Mouse (Mus musculus) spleen, postnatal 14 days (tissue): ENCODE measurements around the gene Arhgap19.

Experiments used
- DNase-seq, 2 experiments: peaks; one replicate each; pipeline ENCODE4 v3.0.0; 2021 to 2022; ENCODE audit warnings: low spot score in 2 of 2

Gene Arhgap19

GRCm38 (mm10) chr19:41831718-41832391 lies 30.0 kb upstream of the Arhgap19 start:
- DNase-seq, result no peak

GRCm38 (mm10) chr19:41831101-41831570 lies 29.3 kb upstream of the Arhgap19 start:
- DNase-seq, result no peak

- DNase-seq, result peak; percentile 39 to 52
Measured at GRCm38 (mm10) chr19:41830106-41831031, 28.5 kb upstream of the Arhgap19 start.

- DNase-seq, result peak; percentile 83 to 84
Measured at GRCm38 (mm10) chr19:41829381-41830105, 27.7 kb upstream of the Arhgap19 start, which contains the start of gene Frat1. TSS of gene Frat1 (plus strand) at chr19:41829970.

GRCm38 (mm10) chr19:41828941-41829340 lies 27.1 kb upstream of the Arhgap19 start:
- no peak for DNase-seq

- no peak for DNase-seq
Measured at GRCm38 (mm10) chr19:41826529-41826928, 24.7 kb upstream of the Arhgap19 start.

GRCm38 (mm10) chr19:41824950-41825349 lies 23.1 kb upstream of the Arhgap19 start:
- no peak for DNase-seq

- no peak for DNase-seq
Measured at GRCm38 (mm10) chr19:41822589-41822988, 20.7 kb upstream of the Arhgap19 start.

- no peak for DNase-seq
Measured at GRCm38 (mm10) chr19:41821436-41821835, 19.6 kb upstream of the Arhgap19 start.

GRCm38 (mm10) chr19:41818749-41819148 lies 16.9 kb upstream of the Arhgap19 start:
- no peak for DNase-seq

GRCm38 (mm10) chr19:41817325-41817724 lies 15.5 kb upstream of the Arhgap19 start:
- DNase-seq, result no peak

- no peak for DNase-seq
Measured at GRCm38 (mm10) chr19:41816915-41817314, 15.1 kb upstream of the Arhgap19 start.

- no peak for DNase-seq
Measured at GRCm38 (mm10) chr19:41816410-41816809, 14.6 kb upstream of the Arhgap19 start.

GRCm38 (mm10) chr19:41813374-41813773 lies 11.5 kb upstream of the Arhgap19 start:
- DNase-seq, result no peak

GRCm38 (mm10) chr19:41812525-41812924 lies 10.7 kb upstream of the Arhgap19 start:
- DNase-seq, result no peak

- DNase-seq, result no peak
Measured at GRCm38 (mm10) chr19:41810074-41810473, 8.2 kb upstream of the Arhgap19 start.

GRCm38 (mm10) chr19:41808104-41808634 lies 6.3 kb upstream of the Arhgap19 start:
- DNase-seq, result no peak

GRCm38 (mm10) chr19:41807497-41807896 lies 5.7 kb upstream of the Arhgap19 start:
- no peak for DNase-seq

GRCm38 (mm10) chr19:41805831-41806230 lies 4.0 kb upstream of the Arhgap19 start:
- DNase-seq, result no peak

- DNase-seq, result peak; percentile 20 to 30
Measured at GRCm38 (mm10) chr19:41803322-41803721, 1.5 kb upstream of the Arhgap19 start.

GRCm38 (mm10) chr19:41800986-41801741 lies 683 bp downstream of the Arhgap19 start:
- no peak for DNase-seq
